Mouse (Mus musculus) neural tube, embryonic 14.5 days (tissue): Measurements from ENCODE around the gene Gm40193. TPM values are rescaled to one million over a fixed set of nuclear protein-coding genes. Genes with fewer than 3 reads are reported as not detected.

Experiments
- ATAC-seq: fragments of 200-750 bp; cut with Nextera tagmentation; 2 replicates; pipeline ENCODE4 v1.8.0; 2017; ENCODE audit warnings: low read depth, mild to moderate bottlenecking, moderate TSS enrichment, moderate library complexity
- H3K27ac ChIP-seq: fragments of 300-500 bp; sonication (generic); 2 replicates; pipeline ENCODE4 v1.5.1; 2014; ENCODE audit warnings: low read depth, mild to moderate bottlenecking, control low read depth, low read length, moderate library complexity, mixed read lengths
- H3K27me3 ChIP-seq: fragments of 300-500 bp; sonication (generic); 2 replicates; pipeline ENCODE4 v1.6.1; 2014; ENCODE audit warnings: low read length; ENCODE audit not compliant: control insufficient read depth, insufficient read depth
- H3K36me3 ChIP-seq: fragments of 300-500 bp; sonication (generic); 2 replicates; pipeline ENCODE4 v1.6.1; 2014; ENCODE audit warnings: low read length, mixed read lengths; ENCODE audit not compliant: control insufficient read depth, insufficient read depth
- H3K4me1 ChIP-seq: fragments of 300-500 bp; sonication (generic); 2 replicates; pipeline ENCODE4 v1.6.1; 2014; ENCODE audit warnings: low read length; ENCODE audit not compliant: control insufficient read depth, insufficient read depth
- H3K4me2 ChIP-seq: fragments of 300-500 bp; sonication (generic); 2 replicates; pipeline ENCODE4 v1.6.1; 2014; ENCODE audit warnings: mild to moderate bottlenecking, low read depth, low read length, control low read depth
- H3K4me3 ChIP-seq: fragments of 300-500 bp; sonication (generic); 2 replicates; pipeline ENCODE4 v1.5.1; 2014; ENCODE audit warnings: low read depth, low read length, control low read depth, mixed read lengths
- H3K9ac ChIP-seq: fragments of 300-500 bp; sonication (generic); replicated peaks from 2 replicates; pipeline ENCODE4 v1.6.1; 2014; ENCODE audit warnings: low read depth, mild to moderate bottlenecking, control low read depth, low read length, mixed read lengths
- H3K9me3 ChIP-seq: fragments of 300-500 bp; sonication (generic); 2 replicates; pipeline ENCODE4 v1.6.1; 2016; ENCODE audit warnings: low read length; ENCODE audit not compliant: control insufficient read depth
- WGBS: fragments of 180-500 bp; shearing (Covaris S2); extraction: QIAGEN DNeasy Blood & Tissue Kit; methylation state at CpG from one replicate; pipeline ENCODE4 v1.1.7; 2014; 5-methylcytosine and 5-hydroxymethylcytosine counted together
- polyA plus RNA-seq: library from polyadenylated mRNA; unstranded; fragments of >200 nt; fragmentation: Nextera tagmentation; extraction: Ambion mirVana; gene quantifications from 2 replicates; pipeline ENCODE4 v1.2.1, GENCODE M21; 2014

Gm40193 gene
- polyA plus RNA-seq, 1 experiment from 2014 or later, result not detected

DNA sequence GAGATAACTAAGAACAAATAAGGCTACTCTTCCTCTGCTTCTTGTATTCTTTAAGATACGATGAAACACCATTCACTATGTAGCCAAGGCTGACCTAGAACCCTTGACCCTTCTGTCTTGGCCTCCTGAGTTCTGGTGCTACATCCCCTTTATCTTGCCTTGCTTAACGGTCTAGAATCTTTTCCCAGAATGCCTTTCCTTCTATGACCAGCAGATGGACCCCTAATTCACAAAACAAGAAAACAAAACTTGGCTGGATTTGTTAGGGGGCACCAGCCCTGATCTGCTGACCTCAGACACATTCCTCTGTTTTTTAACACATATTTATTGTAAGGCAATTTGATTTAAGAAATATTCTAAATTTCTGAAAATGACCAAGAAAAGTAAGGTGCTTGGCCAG is 16.4 kb downstream of the Gm40193 start:
- Histone ChIP-seq H3K27ac (no peak overlapping the region), H3K4me2 (no peak overlapping the region), H3K36me3 (no peaks in the 10 kb centered on the region), H3K4me1 (no peaks in the 10 kb centered on the region), H3K9ac (no peak overlapping the region), H3K4me3 (no peak overlapping the region), H3K27me3 (no peaks in the 10 kb centered on the region), H3K9me3 (no peaks in the 10 kb centered on the region)
- no peak for ATAC-seq
- 24% methylated on average over 2 of the region's 2 CpGs for WGBS

DNA sequence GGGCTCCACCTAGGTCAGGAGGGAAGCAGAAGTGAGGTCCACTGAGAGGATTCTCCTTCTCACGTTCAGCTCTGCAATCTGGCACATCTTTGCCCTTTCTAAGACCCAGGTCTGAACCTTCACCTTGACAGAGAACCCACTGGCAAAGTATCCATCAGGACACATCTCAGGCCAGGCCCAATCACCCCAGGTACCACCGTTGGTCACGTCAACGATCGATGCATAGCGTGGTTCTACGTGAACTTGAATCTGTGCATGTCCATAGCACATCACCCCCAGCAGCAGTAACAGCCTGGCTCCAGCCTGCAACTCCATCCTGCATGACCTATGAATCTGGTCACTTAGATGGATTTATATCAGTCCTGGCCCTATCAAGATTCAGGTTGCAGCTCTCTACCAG is 18.5 kb downstream of the Gm40193 start, which contains the start of gene Vmo1:
TSS of gene Vmo1 (minus strand) at position 329 of the 400 bp plus-strand sequence.
- Histone ChIP-seq H3K27ac (no peak within 1 kb of the TSS; the same call in 1 of the 2 replicates), H3K4me1 (no peaks in the 10 kb centered on the region), H3K36me3 (no peaks in the 10 kb centered on the region), H3K4me2 (no peak within 1 kb of the TSS), H3K4me3 (no peak within 1 kb of the TSS), H3K9me3 (no peaks in the 10 kb centered on the region), H3K9ac (no peak within 1 kb of the TSS), H3K27me3 (no peaks in the 10 kb centered on the region)
- no peak for ATAC-seq
- 91% methylated on average over 7 of the region's 7 CpGs for WGBS

DNA sequence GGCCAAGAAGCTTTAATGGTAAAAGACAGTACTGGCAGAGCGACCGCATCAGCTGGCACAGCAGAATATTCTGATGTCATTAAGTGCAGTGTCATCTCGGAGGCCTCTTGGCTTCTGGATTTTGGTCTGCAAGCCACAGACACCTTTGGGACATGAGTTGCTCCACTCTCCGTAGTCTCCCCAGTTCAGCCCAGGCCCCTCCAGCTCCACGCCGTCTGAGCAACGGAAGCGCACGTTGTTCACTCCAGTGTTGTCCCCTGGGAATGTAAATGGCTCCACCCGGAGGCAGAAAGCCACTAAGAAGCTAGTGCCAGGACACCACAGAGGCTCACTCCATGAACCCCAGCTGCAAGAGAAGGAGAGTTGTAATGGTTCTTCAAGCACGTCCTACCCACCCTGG is 19.2 kb downstream of the Gm40193 start:
- no peaks in the 10 kb centered on the region for H3K4me1 ChIP-seq
- no peak overlapping the region for H3K4me2 ChIP-seq
- no peak for ATAC-seq
- no peaks in the 10 kb centered on the region for H3K9me3 ChIP-seq
- no peak overlapping the region; the same call in 1 of the 2 replicates for H3K27ac ChIP-seq
- no peak overlapping the region for H3K9ac ChIP-seq
- no peaks in the 10 kb centered on the region for H3K36me3 ChIP-seq
- 42% methylated on average over 11 of the region's 11 CpGs for WGBS
- no peak overlapping the region for H3K4me3 ChIP-seq
- H3K27me3 ChIP-seq, result no peaks in the 10 kb centered on the region

DNA sequence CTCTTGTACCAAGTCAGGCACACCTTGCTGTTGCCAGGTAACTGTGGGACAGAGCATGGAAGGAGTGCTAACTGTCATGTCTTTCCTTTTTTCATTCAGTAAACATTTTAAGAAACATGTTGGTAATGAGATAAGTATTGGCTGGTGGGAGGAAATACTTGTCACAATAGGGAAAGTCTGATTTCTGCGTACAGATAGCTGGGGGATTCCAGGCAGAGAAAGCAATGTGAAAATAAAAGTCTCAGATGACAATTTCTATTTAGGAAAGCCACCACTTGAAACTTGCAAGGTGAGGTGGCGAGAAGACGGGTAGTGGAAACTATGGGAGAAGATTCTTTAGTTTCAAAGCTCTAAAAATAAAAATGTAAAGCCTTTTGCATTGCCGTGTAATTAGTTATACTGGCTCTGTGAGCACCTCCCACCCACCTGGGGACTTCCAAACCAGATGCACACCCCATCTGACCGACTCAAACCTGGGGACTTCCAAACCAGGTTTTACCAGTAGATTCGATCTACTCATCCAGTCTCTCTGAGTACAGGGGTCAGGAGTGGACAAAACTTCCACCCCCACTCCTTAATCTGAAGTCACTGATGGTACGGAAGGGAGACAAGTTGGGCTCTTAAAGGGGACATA is 19.9 kb downstream of the Gm40193 start:
- ATAC-seq, result no peak
- no peaks in the 10 kb centered on the region for H3K27me3 ChIP-seq
- H3K9me3 ChIP-seq, result no peaks in the 10 kb centered on the region
- no peak overlapping the region for H3K9ac ChIP-seq
- WGBS, result 85% methylated on average over 7 of the region's 7 CpGs
- no peak overlapping the region for H3K4me2 ChIP-seq
- H3K36me3 ChIP-seq, result no peaks in the 10 kb centered on the region
- no peak overlapping the region for H3K4me3 ChIP-seq
- H3K27ac ChIP-seq, result no peak overlapping the region; the same call in 1 of the 2 replicates
- H3K4me1 ChIP-seq, result no peaks in the 10 kb centered on the region

DNA sequence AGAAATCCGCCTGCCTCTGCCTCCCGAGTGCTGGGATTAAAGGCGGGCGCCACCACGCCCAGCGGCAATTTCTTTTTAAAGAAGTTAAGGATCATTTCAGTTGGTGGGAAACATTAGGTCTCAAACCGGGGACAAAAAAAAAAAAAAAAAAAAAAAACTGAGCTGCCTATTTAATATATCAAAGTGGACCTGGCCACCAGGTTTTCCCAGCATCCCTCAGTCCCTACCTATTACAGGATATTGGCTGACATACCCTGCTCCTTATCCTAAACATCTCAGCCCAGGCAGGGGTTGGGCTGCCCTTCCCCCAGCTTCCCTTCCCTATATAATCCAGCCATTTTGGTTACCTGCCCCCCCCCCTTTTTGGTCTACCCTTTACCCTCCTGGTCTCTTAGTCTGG is 20.9 kb downstream of the Gm40193 start:
- Histone ChIP-seq H3K9me3 (no peaks in the 10 kb centered on the region), H3K4me2 (no peak overlapping the region), H3K36me3 (no peaks in the 10 kb centered on the region), H3K4me1 (no peaks in the 10 kb centered on the region), H3K9ac (no peak overlapping the region), H3K4me3 (no peak overlapping the region), H3K27me3 (no peaks in the 10 kb centered on the region), H3K27ac (no peak overlapping the region)
- 90% methylated on average over 7 of the region's 7 CpGs for WGBS
- no peak for ATAC-seq

DNA sequence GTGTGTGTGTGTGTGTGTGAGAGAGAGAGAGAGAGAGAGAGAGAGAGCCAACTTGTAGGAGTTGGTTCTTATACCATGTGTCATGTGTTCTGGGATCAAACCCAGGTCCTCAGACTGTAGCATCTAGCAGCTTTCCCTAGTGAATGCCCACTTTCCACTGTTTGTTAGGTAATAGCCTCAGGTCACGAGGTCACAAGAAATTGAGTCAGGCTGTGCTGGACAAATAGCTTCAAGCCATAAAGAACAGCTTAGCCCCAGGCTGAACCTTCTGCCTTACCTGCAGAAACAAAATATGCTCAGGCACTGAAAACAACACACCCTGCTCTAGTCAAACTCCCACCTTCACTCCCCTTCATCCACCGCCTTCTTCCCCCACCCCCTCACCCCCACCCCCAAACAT is 21.5 kb downstream of the Gm40193 start:
- WGBS, result 76% methylated on average over 2 of the region's 2 CpGs
- Histone ChIP-seq H3K4me3 (no peak overlapping the region), H3K9ac (no peak overlapping the region), H3K9me3 (no peaks in the 10 kb centered on the region), H3K4me2 (no peak overlapping the region), H3K4me1 (no peaks in the 10 kb centered on the region), H3K27me3 (no peaks in the 10 kb centered on the region), H3K27ac (no peak overlapping the region), H3K36me3 (no peaks in the 10 kb centered on the region)
- no peak for ATAC-seq

DNA sequence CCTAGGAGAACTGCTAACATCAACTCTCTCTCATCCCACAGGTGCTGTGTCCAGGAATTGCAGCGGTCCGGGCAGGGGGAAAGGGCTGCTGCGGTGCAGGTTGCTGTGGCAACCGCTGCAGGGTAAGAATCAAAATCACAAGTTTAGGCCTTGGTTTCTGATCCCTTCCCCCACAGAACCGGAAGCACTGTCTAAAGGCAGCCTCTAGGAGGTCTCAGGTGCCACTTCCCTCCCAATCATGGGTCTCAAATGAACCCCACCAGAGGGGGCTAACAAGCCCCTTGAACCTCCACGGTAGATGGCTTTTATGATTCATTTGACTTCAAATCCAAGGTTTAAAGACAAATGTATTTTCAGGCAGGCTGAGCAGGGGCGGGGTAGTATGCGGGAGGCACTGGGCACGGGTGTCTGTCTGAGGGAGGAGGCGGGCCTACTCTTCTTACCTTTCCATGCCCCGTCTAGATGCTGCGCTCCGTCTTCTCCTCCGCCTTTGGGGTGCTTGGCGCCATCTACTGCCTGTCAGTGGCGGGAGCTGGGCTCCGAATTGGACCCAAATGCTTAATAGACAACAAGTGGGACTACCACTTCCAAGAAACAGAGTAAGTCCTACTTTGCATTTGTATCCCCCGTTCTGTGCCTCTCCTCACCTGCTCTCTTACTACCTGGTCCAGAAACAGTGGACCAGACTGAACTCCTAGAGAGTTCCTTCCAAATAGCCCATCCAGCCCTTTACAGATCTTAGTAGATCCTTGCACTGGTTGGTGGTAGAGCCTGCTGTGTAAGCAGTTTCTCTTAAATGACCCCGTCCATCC is 22.8 kb downstream of the Gm40193 start:
- no peak overlapping the region for H3K27ac ChIP-seq
- no peaks in the 10 kb centered on the region for H3K4me1 ChIP-seq
- no peaks in the 10 kb centered on the region for H3K27me3 ChIP-seq
- ATAC-seq, result peak; percentile 21; the same call in 1 of the 2 replicates
- WGBS, result 11% methylated on average over 19 of the region's 19 CpGs
- peak overlapping the region; percentile 33; the same call in 1 of the 2 replicates for H3K4me2 ChIP-seq
- no peaks in the 10 kb centered on the region for H3K9me3 ChIP-seq
- H3K4me3 ChIP-seq, result no peak overlapping the region
- H3K9ac ChIP-seq, result no peak overlapping the region
- H3K36me3 ChIP-seq, result no peaks in the 10 kb centered on the region

DNA sequence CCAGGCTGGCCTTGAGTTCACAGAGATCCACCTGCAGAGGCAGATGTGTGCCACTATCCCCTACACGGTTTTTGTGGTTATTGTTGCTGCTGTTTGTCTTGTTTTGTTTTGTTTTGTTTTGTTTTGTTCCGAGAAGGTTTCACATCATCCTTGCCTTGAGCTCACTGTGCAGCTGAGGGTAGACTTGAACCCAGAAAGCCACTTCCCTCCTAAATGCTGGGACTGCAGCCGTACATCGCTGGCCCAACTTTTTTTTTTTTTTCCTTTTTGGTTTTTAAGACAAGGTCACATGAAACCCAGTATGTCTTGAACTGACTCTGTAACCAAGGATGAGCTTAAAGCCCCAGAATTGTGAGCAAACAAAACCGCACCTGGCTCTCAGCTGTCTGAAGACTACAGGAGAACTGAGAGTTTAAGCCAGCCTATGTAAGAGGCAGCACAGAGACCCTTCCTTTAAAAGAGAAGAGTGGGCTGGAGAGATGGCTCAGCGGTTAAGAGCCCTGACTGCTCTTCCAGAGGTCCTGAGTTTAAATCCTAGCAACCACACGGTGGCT is 25.7 kb downstream of the Gm40193 start:
- 68% methylated on average over 7 of the region's 7 CpGs for WGBS
- ATAC-seq, result no peak
- H3K9ac ChIP-seq, result no peak overlapping the region
- no peak overlapping the region for H3K4me2 ChIP-seq
- H3K36me3 ChIP-seq, result no peaks in the 10 kb centered on the region
- H3K27me3 ChIP-seq, result no peaks in the 10 kb centered on the region
- H3K27ac ChIP-seq, result no peak overlapping the region
- no peaks in the 10 kb centered on the region for H3K4me1 ChIP-seq
- no peak overlapping the region for H3K4me3 ChIP-seq
- H3K9me3 ChIP-seq, result no peaks in the 10 kb centered on the region

DNA sequence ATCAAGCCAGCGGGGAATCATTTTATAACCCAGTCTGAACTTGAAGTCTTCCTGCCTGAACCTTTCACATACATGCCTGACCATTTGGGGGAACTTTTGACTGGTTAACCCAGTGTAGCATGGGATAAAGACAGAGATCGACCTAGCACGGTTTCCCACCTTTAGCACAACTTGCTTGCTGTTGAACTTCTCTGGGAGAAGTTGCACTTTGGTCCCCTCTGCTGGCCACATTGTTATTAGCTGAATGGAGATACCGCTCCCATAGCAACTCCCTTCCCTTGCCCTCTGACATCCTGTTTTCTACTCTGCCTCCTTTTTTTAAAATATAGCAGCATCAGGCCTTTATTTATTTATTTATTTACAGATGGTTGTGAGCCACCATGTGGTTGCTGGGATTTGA is 26.4 kb downstream of the Gm40193 start:
- Histone ChIP-seq H3K27me3 (no peaks in the 10 kb centered on the region), H3K4me1 (no peaks in the 10 kb centered on the region), H3K36me3 (no peaks in the 10 kb centered on the region), H3K9ac (no peak overlapping the region), H3K9me3 (no peaks in the 10 kb centered on the region), H3K27ac (no peak overlapping the region), H3K4me2 (no peak overlapping the region), H3K4me3 (no peak overlapping the region)
- no peak for ATAC-seq
- WGBS, result 33% methylated on average over 4 of the region's 4 CpGs
